Mouse (Mus musculus): ENCODE measurements at regions not wholly inside any gene's neighbourhood (a gene's known extent, or its start where the extent isn't known, plus 50 kb on each side); places are given as distances from the start of the nearest gene placed in this dataset.
"Not testable (repeated sequence)": the region's sequence is repeated elsewhere in the genome, so short reads cannot be mapped to it uniquely, and the experiment has no call there.

GRCm38 (mm10) chr14:53428447-53428846 lies 825.5 kb downstream of the Dad1 start:
- DNase-seq (ENCODE audit: low read depth) = not testable (repeated sequence)

GRCm38 (mm10) chr14:53427636-53428035 lies 826.3 kb downstream of the Dad1 start:
- not testable (repeated sequence) for DNase-seq (ENCODE audit: low read depth)

DNA sequence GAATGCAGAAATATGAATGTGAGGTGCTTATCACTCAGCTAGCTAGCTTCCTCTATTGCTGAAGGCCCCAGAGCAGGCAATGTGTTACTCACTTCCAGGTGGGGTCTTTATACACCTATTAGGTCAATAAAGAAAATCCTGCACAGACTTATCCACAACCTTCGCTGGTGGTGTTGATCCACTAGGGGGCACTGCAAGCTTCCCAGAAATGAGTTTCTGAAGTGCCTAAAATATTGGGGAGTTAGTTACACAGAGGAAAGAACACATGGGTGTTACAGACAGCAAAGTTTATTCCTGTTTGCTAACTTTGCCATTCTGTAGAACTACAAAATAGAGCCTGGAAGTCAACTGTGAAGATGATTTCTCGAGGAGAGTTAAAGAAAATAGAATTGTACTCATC lies 836.9 kb downstream of the Dad1 start:
- DNase-seq (ENCODE audit: low read depth) = not testable (repeated sequence)

DNA sequence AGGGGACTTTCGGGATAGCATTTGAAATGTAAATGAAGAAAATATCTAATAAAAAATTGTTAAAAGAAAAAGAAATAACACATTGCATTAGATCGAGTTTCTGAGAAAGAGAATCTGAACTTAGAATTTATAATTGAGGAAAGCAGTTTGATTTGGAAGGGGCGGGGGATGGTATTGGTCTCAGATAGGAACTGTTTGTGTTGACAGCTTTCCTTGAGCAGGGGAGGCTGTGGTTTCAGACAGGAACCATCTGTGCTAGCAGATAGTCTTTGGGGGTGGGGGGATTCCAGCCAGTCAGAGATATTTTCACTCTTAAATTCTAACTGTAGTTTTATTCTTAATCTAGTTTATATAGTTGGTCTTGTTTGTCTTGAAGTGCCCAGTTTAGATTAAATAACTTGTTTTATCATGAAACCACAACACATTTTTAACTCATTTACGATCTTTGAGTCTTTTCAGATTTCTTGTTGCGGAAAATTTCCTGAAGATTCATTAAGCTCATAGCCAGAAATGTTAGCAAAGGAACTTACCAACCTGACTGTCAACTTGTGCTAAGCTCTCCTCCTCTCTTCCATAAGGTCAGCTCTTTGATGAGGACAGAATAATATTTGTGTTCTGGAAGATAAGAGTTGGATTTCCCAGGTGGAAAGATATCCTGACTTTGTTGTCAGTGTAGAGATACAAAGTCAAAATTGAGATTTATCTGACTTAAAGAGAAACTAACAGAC lies 846.2 kb downstream of the Dad1 start:
- DNase-seq (ENCODE audit: low read depth) = not testable (repeated sequence)

GRCm38 (mm10) chr14:53390307-53390706 lies 863.6 kb downstream of the Dad1 start:
- DNase-seq (ENCODE audit: low read depth) = not testable (repeated sequence)

DNA sequence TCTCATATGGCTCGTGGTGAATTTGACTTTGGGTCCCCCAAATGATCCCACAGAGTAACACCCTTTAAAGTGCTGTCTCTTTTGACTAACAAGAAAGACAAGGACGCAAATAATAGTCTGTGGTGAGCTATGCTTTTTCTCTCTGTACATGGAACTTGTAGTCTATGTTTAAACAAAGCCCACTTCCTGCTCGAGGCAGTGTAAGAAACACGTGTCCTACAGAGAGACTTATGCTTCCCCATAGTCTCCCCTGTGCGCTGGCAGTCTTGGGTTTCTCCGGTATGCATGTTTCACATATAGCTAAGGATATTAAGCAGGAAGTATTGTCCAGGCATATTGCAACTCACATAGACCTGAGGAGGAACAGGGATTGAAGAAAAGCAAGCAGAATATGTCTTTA lies 879.0 kb upstream of the Olfr1507 start:
- not testable (repeated sequence) for DNase-seq (ENCODE audit: low read depth)

DNA sequence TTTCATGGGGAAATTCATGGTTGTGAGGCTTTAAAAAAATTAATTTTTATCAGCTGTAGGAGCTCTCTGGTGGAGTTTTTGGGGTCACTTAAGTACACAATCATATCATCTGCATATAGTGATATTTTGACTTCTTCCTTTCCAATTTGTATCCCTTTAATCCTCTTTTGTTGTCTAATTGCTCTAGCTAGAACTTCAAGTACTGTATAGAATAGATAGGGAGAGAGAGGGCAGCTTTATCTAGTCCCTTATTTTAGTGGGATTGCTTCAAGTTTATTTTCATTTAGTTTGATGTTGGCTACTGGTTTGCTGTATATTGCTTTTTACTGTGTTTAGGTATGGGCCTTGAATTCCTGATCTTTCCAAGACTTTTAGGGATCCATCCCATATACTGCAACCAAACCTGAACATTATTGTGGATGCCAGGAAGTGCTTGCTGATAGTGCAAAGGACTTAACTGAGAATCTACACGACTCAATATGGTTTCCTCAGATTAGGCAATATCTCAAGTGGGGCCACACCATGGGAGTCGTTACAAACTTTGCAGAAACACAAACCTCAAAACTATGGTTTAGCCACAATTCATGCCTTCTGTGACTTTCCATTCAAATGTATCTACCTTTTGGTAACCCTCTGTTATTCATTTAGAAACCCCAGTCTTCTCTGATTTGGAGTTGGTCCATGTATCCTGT lies 878.4 kb upstream of the Olfr1507 start:
- DNase-seq (ENCODE audit: low read depth) = not testable (repeated sequence)

GRCm38 (mm10) chr14:53369776-53370175 lies 874.2 kb upstream of the Olfr1507 start:
- no peak for DNase-seq (ENCODE audit: low read depth)

GRCm38 (mm10) chr14:53367420-53367819 lies 871.9 kb upstream of the Olfr1507 start:
- DNase-seq (ENCODE audit: low read depth) = not testable (repeated sequence)

DNA sequence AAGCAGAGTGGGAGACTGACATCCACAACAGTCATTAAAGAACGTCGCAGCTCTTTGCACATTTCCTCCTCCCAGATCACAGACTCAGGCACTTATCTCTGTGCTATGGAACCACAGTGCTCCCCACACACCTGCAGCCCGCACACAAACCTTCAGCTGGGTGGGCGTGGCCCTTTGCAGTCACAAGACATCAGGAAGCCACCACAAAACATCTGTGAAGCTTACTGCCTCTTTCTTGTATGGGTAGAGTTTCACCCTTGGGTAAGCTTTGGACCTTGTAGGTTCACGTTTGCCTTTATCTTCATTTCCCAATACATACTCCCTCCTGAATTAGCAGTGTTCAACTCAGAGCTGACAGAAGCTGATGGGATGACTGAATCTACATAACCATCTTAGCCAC lies 868.4 kb upstream of the Olfr1507 start:
- not testable (repeated sequence) for DNase-seq (ENCODE audit: low read depth)

DNA sequence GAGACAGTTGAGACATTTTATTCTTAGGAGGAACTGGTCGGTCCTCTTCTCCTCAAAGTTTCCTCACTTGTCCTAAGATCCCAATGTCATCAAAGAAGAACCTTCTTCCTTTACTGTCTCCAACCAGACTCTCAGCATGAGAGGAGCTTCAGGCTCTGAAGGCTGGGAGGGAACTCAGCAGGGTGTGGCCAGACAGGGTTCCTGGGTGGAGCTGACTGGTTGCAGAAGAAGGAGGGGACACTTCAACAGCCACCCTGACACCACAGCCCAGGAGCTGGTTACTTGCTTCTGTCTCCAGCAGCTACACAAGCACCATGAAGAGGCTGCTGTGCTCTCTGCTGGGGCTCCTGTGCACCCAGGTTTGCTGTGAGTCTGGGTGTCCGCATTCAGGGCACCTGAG lies 866.5 kb upstream of the Olfr1507 start:
- DNase-seq (ENCODE audit: low read depth) = not testable (repeated sequence)

GRCm38 (mm10) chr14:53357498-53357897 lies 861.9 kb upstream of the Olfr1507 start:
- not testable (repeated sequence) for DNase-seq (ENCODE audit: low read depth)

DNA sequence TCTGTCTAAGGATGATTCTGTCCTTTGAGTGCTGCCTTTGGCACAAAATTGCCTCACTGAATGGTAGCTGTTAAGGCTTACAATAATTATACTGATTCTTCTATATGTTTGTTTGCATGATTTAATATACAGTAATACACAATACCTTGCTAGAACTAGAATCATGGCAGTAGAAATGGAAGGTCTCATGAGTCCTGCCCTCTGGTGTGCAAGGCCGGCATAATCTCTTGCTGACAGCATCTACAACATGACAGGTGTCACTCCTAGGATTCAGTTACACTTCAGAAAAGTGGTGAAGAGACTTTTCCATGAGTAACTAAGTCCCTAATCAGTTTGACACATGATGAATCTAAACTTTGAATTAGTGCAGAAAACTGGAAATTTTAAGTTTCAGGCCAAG lies 861.2 kb upstream of the Olfr1507 start:
- not testable (repeated sequence) for DNase-seq (ENCODE audit: low read depth)

DNA sequence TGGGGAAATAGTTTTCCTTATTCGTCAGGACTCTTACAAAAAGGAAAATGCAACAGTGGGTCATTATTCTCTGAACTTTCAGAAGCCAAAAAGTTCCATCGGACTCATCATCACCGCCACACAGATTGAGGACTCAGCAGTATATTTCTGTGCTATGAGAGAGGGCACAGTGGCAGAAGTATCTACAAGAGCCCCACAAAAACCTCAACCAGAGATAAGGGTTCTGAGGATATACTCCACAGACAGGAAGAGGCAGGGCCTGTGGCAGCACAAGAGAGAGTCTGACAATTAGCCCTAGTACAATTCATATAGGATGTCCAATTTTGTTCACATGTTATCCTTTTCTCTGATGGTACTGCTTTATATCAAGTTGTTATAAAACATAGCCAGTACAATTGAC lies 855.9 kb upstream of the Olfr1507 start:
- not testable (repeated sequence) for DNase-seq (ENCODE audit: low read depth)

GRCm38 (mm10) chr14:53350780-53351179 lies 855.2 kb upstream of the Olfr1507 start:
- not testable (repeated sequence) for DNase-seq (ENCODE audit: low read depth)

DNA sequence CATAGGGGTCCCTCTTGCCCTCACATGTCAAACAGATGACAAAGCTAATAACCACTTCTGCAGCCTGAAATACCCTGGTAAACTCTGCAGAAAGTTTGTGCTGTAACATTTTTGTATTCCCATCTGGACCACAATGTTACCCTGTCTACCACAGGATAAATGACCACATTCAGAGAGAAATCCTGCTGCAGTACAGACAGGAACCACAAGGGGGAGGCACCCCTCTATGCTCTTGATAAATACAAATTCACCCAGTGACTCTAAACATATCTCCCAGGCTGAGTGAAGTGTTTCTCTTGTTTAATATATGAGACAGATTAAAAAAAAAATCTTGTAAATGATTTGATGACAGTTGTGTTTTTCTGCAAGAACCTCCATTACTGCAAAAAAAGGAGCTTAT lies 853.6 kb upstream of the Olfr1507 start:
- not testable (repeated sequence) for DNase-seq (ENCODE audit: low read depth)

GRCm38 (mm10) chr14:53345568-53345967 lies 850.0 kb upstream of the Olfr1507 start:
- not testable (repeated sequence) for DNase-seq (ENCODE audit: low read depth)

DNA sequence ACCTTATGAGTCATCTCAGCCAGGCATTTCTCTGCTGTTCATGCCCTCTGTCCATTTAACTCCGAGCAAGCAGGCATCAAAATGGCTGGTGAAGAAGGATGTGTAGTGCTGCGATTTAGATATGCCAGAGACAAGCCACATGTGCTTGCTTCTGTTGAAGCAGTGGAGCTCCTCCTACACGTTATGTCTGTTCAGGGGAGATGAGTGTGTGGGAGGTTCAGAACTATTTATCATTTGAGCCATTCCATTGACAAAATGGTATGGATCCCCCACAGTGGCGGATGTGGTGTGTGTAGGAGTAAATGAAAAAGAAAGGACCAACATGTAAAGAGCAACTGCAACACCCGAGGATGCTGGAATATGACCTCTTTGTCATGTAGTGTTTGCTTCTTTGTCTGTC lies 848.3 kb upstream of the Olfr1507 start:
- DNase-seq (ENCODE audit: low read depth) = not testable (repeated sequence)

GRCm38 (mm10) chr14:53339167-53339566 lies 843.6 kb upstream of the Olfr1507 start:
- DNase-seq (ENCODE audit: low read depth) = not testable (repeated sequence)

- not testable (repeated sequence) for DNase-seq (ENCODE audit: low read depth)
These were observed 841.9 kb upstream of the Olfr1507 start for GRCm38 (mm10) chr14:53337446-53337845.

GRCm38 (mm10) chr14:53336705-53337104 lies 841.2 kb upstream of the Olfr1507 start:
- DNase-seq (ENCODE audit: low read depth) = not testable (repeated sequence)

GRCm38 (mm10) chr14:53334451-53334850 lies 838.9 kb upstream of the Olfr1507 start:
- not testable (repeated sequence) for DNase-seq (ENCODE audit: low read depth)

DNA sequence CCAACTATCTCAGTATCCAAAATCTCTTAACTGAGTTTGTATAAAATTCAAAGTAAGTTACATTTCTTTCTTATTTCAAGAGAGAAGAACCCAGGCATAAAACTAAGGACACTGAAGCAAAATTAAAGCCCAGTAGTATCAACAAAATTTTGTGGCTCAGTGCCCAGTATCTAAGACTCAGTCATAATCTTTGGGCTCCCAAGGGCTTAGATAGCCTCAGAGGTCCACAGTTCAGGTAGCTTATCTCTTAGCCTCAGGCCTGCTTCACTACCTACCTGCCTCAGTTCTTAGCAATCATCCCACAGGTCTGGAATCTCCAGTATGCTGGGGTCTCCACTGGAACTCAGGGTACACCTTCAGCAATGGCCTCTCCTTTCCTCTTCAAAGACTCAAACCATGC lies 835.6 kb upstream of the Olfr1507 start:
- not testable (repeated sequence) for DNase-seq (ENCODE audit: low read depth)

All from fibroblast of lung, adult 2 months (primary cell).